Mouse (Mus musculus) erythroid progenitor cell, adult 5-6 weeks (primary cell): ENCODE results near the gene Coro1b. TPM values are rescaled to one million over a fixed set of nuclear protein-coding genes. Genes with fewer than 3 reads are reported as not detected.
"Not testable (repeated sequence)": the region's sequence is repeated elsewhere in the genome, so short reads cannot be mapped to it uniquely, and the experiment has no call there.

Experiments
- ATAC-seq: replicated peaks from 2 replicates; pipeline ENCODE4 v1.8.0; 2016; ENCODE audit warnings: moderate number of reproducible peaks, mild to moderate bottlenecking, moderate TSS enrichment, inconsistent platforms; ENCODE audit not compliant: poor library complexity, low FRiP score, severe bottlenecking
- total RNA-seq, 2 experiments: library from RNA; stranded (forward) in 1 of 2; stranded (reverse) in 1 of 2; fragments of 150-400 nt in 1 of 2; fragments of 186-747, 209-891 nt in 1 of 2; gene quantifications; 2 replicates each; pipeline versions ENCODE4 v1.2.3 to v1.2.4; 2015 to 2017; ENCODE audit warnings: low replicate concordance in 2 of 2

Coro1b gene
- total RNA-seq, 2 experiments from 2014 or later = 8.5 to 68.3 TPM

GRCm38 (mm10) chr19:4119716-4120487 lies 28.5 kb upstream of the Coro1b start:
- no peak for ATAC-seq

GRCm38 (mm10) chr19:4120496-4120895 lies 27.9 kb upstream of the Coro1b start:
- ATAC-seq = no peak

GRCm38 (mm10) chr19:4121097-4121805 lies 27.2 kb upstream of the Coro1b start:
- peak; percentile 78 for ATAC-seq

GRCm38 (mm10) chr19:4121896-4122295 lies 26.5 kb upstream of the Coro1b start:
- not testable (repeated sequence) for ATAC-seq

- ATAC-seq = no peak
Observed at GRCm38 (mm10) chr19:4122411-4123370, 25.7 kb upstream of the Coro1b start.

- no peak for ATAC-seq
Observed at GRCm38 (mm10) chr19:4124432-4124831, 24.0 kb upstream of the Coro1b start.

GRCm38 (mm10) chr19:4125268-4125667 lies 23.2 kb upstream of the Coro1b start:
- ATAC-seq = not testable (repeated sequence)

- ATAC-seq = peak; percentile 75
Observed at GRCm38 (mm10) chr19:4125741-4126696, 22.4 kb upstream of the Coro1b start, which contains the start of gene Aip. Aip (minus strand) TSS chr19:4125858.

GRCm38 (mm10) chr19:4126759-4127495 lies 21.5 kb upstream of the Coro1b start:
- ATAC-seq = peak; percentile 23; the same call in 1 of the 2 replicates

GRCm38 (mm10) chr19:4129462-4129861 lies 19.0 kb upstream of the Coro1b start:
- ATAC-seq = no peak

GRCm38 (mm10) chr19:4130106-4130505 lies 18.3 kb upstream of the Coro1b start:
- no peak for ATAC-seq

- peak; percentile 66 for ATAC-seq
Observed at GRCm38 (mm10) chr19:4131075-4131474, 17.3 kb upstream of the Coro1b start.

GRCm38 (mm10) chr19:4131768-4132167 lies 16.7 kb upstream of the Coro1b start:
- ATAC-seq = peak; percentile 52

- no peak for ATAC-seq
Observed at GRCm38 (mm10) chr19:4134354-4134753, 14.1 kb upstream of the Coro1b start.

GRCm38 (mm10) chr19:4135229-4135962 lies 13.0 kb upstream of the Coro1b start:
- not testable (repeated sequence) for ATAC-seq

- peak; percentile 77 for ATAC-seq
Observed at GRCm38 (mm10) chr19:4135963-4136345, 12.5 kb upstream of the Coro1b start.

GRCm38 (mm10) chr19:4136463-4136862 lies 12.0 kb upstream of the Coro1b start:
- peak; percentile 75 for ATAC-seq
